In genomic region chr5:143757755-143758443, GRCm38 (mm10) we compare ENCODE assay signal across 8 mouse cellular contexts. TPM values are rescaled to one million over a fixed set of nuclear protein-coding genes. Genes with fewer than 3 reads are reported as not detected.
A peak's percentile ranks its signal among the peaks of the same experiment; 100 is the strongest.
DNase-seq lines count a peak whose midpoint lies in the region; ATAC-seq and TF ChIP-seq lines count a peak whose summit lies in the region.

No protein-coding gene starts in this region.

- 0 out of 2 replicates have a peak, but pooled peaks cover 1% of the 10 kb centered on the region for H3K79me2 ChIP-seq in MEL (ENCODE audit: control insufficient read depth, insufficient read depth, low read length, poor library complexity)

- H3K9me3 ChIP-seq in MEL (replicated peaks; ENCODE audit: insufficient read depth, low read length), result no peaks in the 10 kb centered on the region
- H3K9me3 ChIP-seq in lung, embryonic 16.5 days (ENCODE audit: control insufficient read depth, low read length), result no peaks in the 10 kb centered on the region

- no peaks in the 10 kb centered on the region; a peak in 1 of 4 replicates for H3K36me3 ChIP-seq in MEL (ENCODE audit: control insufficient read depth in 1 of 2, insufficient read depth in 2 of 2, low read length in 2 of 2)
- no peaks in the 10 kb centered on the region for H3K36me3 ChIP-seq in lung, embryonic 16.5 days (ENCODE audit: control insufficient read depth, insufficient read depth, low read length)

- H3K27ac ChIP-seq in MEL (ENCODE audit: control insufficient read depth, low read depth, low read length), result peak overlapping the region; percentile 22
- no peak overlapping the region for H3K27ac ChIP-seq in lung, embryonic 16.5 days (ENCODE audit: low read length)

- H3K4me1 ChIP-seq in MEL (ENCODE audit: control insufficient read depth in 1 of 2, insufficient read depth in 2 of 2, low read length in 2 of 2), result peaks cover 0 to 7% of the 10 kb centered on the region in 2 experiments; a peak in 1 of 4 replicates
- peaks cover 5% of the 10 kb centered on the region for H3K4me1 ChIP-seq in lung, embryonic 16.5 days (replicated peaks; ENCODE audit: control insufficient read depth, insufficient read depth, low read length)

- peak; percentile 91 to 92 for ATAC-seq in hematopoietic stem cell, adult 5-6 weeks (replicated peaks in 1 of 2; ENCODE audit: insufficient read depth in 1 of 2, low FRiP score in 2 of 2, low TSS enrichment in 1 of 2, low read depth in 1 of 2, poor library complexity in 2 of 2, severe bottlenecking in 2 of 2)
- peak; percentile 99 for ATAC-seq in lung, embryonic 16.5 days (ENCODE audit: low read depth)

- H3K27me3 ChIP-seq in MEL (ENCODE audit: control insufficient read depth in 1 of 2, insufficient read depth in 2 of 2, low read length in 2 of 2), result no peaks in the 10 kb centered on the region
- no peaks in the 10 kb centered on the region for H3K27me3 ChIP-seq in lung, embryonic 16.5 days (ENCODE audit: control insufficient read depth, insufficient read depth, low read depth, low read length)

- peak overlapping the region; percentile 58 for H3K4me2 ChIP-seq in lung, embryonic 16.5 days (ENCODE audit: low read depth, low read length)

- 19% methylated on average over 28 of the region's 28 CpGs for WGBS in lung, embryonic 16.5 days

- no peak for TF ChIP-seq CTCF in MEL (IDR thresholded peaks at IDR 0.05 in 2 of 3, conservative IDR thresholded peaks at IDR 0.05 in 1 of 3; ENCODE audit: control insufficient read depth in 1 of 3, insufficient read depth in 1 of 3, low read depth in 2 of 3, low read length in 3 of 3, poor library complexity in 1 of 3, severe bottlenecking in 1 of 3)

- TF ChIP-seq EP300 in MEL (IDR thresholded peaks at IDR 0.05; ENCODE audit: low read depth in 1 of 2, low read length in 2 of 2), result no peak

- peak overlapping the region; percentile 67 for H3K9ac ChIP-seq in MEL (ENCODE audit: control insufficient read depth, low read depth, low read length, poor library complexity, severe bottlenecking)
- peak overlapping the region; percentile 48 for H3K9ac ChIP-seq in lung, embryonic 16.5 days (ENCODE audit: low read length)

- TF ChIP-seq POLR2A in MEL (IDR thresholded peaks at IDR 0.05; ENCODE audit: control insufficient read depth in 1 of 2, insufficient read depth in 1 of 2, low read depth in 1 of 2, low read length in 2 of 2, poor library complexity in 1 of 2), result peak; percentile 40 to 70; a peak in 2 of 4 replicates

- no peak for TF ChIP-seq RAD21 in MEL (IDR thresholded peaks at IDR 0.05; ENCODE audit: low read depth, low read length)

- peak overlapping the region; percentile 62 to 80 for H3K4me3 ChIP-seq in MEL (ENCODE audit: control insufficient read depth in 1 of 2, insufficient read depth in 1 of 2, low read depth in 2 of 2, low read length in 2 of 2)
- H3K4me3 ChIP-seq in lung, embryonic 16.5 days (ENCODE audit: low read length), result peak overlapping the region; percentile 48

- DNase-seq in MEL (ENCODE audit: low read depth, low spot score), result peak; percentile 88
- peak; percentile 88 for DNase-seq in cerebellum, adult 8-10 months
- DNase-seq in forelimb bud, embryonic 11.5 days (ENCODE audit: low read depth, low spot score), result peak; percentile 78
- peak; percentile 80 for DNase-seq in layer of hippocampus, adult 9-10 months (ENCODE audit: low spot score)
- peak; percentile 63 for DNase-seq in ovary, postnatal 10 days (ENCODE audit: low spot score)
- peak; percentile 74 to 77 for DNase-seq in thymus, postnatal 10 days (ENCODE audit: low spot score in 2 of 2)

TF ChIP-seq in MEL, 35 proteins besides CTCF, POLR2A, EP300 and RAD21:
- TF ChIP-seq MAZ (IDR thresholded peaks at IDR 0.05; ENCODE audit: low read depth, low read length) (no peak), TAL1 (IDR thresholded peaks at IDR 0.05; ENCODE audit: low read length) (no peak), E2F4 (IDR thresholded peaks at IDR 0.05; ENCODE audit: borderline replicate concordance, low read depth, low read length) (no peak), TCF12 (IDR thresholded peaks at IDR 0.05; ENCODE audit: low read depth, low read length) (no peak), ZC3H11A (IDR thresholded peaks at IDR 0.05; ENCODE audit: low read depth, low read length) (no peak), MAX (IDR thresholded peaks at IDR 0.05; ENCODE audit: low read length) (no peak), UBTF (IDR thresholded peaks at IDR 0.05; ENCODE audit: borderline replicate concordance, insufficient read depth, low read depth, low read length) (no peak), USF1 (IDR thresholded peaks at IDR 0.05; ENCODE audit: low read depth, low read length) (no peak), USF2 (IDR thresholded peaks at IDR 0.05; ENCODE audit: borderline replicate concordance in 1 of 2, insufficient read depth in 1 of 2, low read depth in 1 of 2, low read length in 2 of 2) (no peak), CHD2 (IDR thresholded peaks at IDR 0.05; ENCODE audit: low read length) (no peak), JUND (IDR thresholded peaks at IDR 0.05; ENCODE audit: low read depth, low read length) (no peak), RCOR1 (IDR thresholded peaks at IDR 0.05; ENCODE audit: low read depth, low read length) (no peak), KAT2A (conservative IDR thresholded peaks at IDR 0.05; ENCODE audit: low read depth, low read length) (no peak; the same call in 1 of the 2 replicates), TBP (IDR thresholded peaks at IDR 0.05; ENCODE audit: low read depth, low read length) (no peak), HCFC1 (IDR thresholded peaks at IDR 0.05; ENCODE audit: low read depth, low read length) (peak; percentile 83), NELFE (IDR thresholded peaks at IDR 0.05; ENCODE audit: low read depth, low read length) (no peak; the same call in 1 of the 2 replicates), MYC (IDR thresholded peaks at IDR 0.05; ENCODE audit: low read depth, low read length) (peak; percentile 38; the same call in 1 of the 2 replicates), MYB (IDR thresholded peaks at IDR 0.05; ENCODE audit: low read depth, low read length) (peak; percentile 64), ELF1 (IDR thresholded peaks at IDR 0.05; ENCODE audit: low read depth, low read length) (peak; percentile 78), ZMIZ1 (IDR thresholded peaks at IDR 0.05; ENCODE audit: low read depth, low read length) (no peak), GATA1 (IDR thresholded peaks at IDR 0.05; ENCODE audit: low read depth, low read length) (peak; percentile 63), SMC3 (IDR thresholded peaks at IDR 0.05; ENCODE audit: low read depth, low read length) (no peak), NRF1 (IDR thresholded peaks at IDR 0.05; ENCODE audit: insufficient read depth, low read depth, low read length, poor library complexity, severe bottlenecking) (peak; percentile 61), MAFK (IDR thresholded peaks at IDR 0.05; ENCODE audit: borderline replicate concordance, low read depth, low read length) (no peak), ETS1 (IDR thresholded peaks at IDR 0.05; ENCODE audit: low read depth, low read length) (0 out of 2 replicates have a peak, but pooled peaks have one; percentile 13), MEF2A (IDR thresholded peaks at IDR 0.05; ENCODE audit: extremely low read depth, insufficient replicate concordance, low read depth, low read length, poor library complexity, severe bottlenecking) (no peak), SIN3A (IDR thresholded peaks at IDR 0.05; ENCODE audit: low read length) (0 out of 2 replicates have a peak, but pooled peaks have one; percentile 38), BHLHE40 (IDR thresholded peaks at IDR 0.05; ENCODE audit: borderline replicate concordance, low read depth, low read length) (no peak), POLR2AphosphoS2 (IDR thresholded peaks at IDR 0.05; ENCODE audit: low read length) (no peak), CHD1 (IDR thresholded peaks at IDR 0.05; ENCODE audit: low read depth, low read length) (no peak), ZKSCAN1 (IDR thresholded peaks at IDR 0.05; ENCODE audit: low read depth, low read length) (no peak), POLR2AphosphoS5 (IDR thresholded peaks at IDR 0.05; ENCODE audit: borderline replicate concordance, low read depth, low read length) (no peak), MXI1 (IDR thresholded peaks at IDR 0.05; ENCODE audit: low read depth, low read length) (peak; percentile 48; the same call in 1 of the 2 replicates), ZNF384 (IDR thresholded peaks at IDR 0.05; ENCODE audit: low read depth, low read length) (no peak), GABPA (IDR thresholded peaks at IDR 0.05; ENCODE audit: low read depth, low read length) (no peak)
TF ChIP-seq in MEL: peak in this region for 9.

RNA-seq across cellular contexts. Expression of gene Usp42, which starts 25.8 kb away (rescaled TPM):
- 7.8 and 8.1 TPM in 2 replicates for total RNA-seq in MEL (2012; rRNA removed)
- 10 to 100 TPM in 1 of 2 experiments, not detected in 1; 18.6 TPM for polyA plus RNA-seq in MEL (2012; ENCODE audit: insufficient read depth in 1 of 2, insufficient read length in 2 of 2, low read depth in 1 of 2, low replicate concordance in 2 of 2, missing spikeins in 1 of 2)
- 13.1 and 28.9 TPM in 2 replicates for total RNA-seq in hematopoietic stem cell, adult 5-6 weeks (2017)
- 14.5 and 14.7 TPM in 2 replicates for polyA plus RNA-seq in lung, embryonic 16.5 days (2015; fragmentation: Nextera tagmentation; extraction: Ambion mirVana)

RNA-seq across cellular contexts. Expression of gene Eif2ak1, which starts 59.7 kb away (rescaled TPM):
- 13.9 and 14.8 TPM in 2 replicates for total RNA-seq in MEL (2012; rRNA removed)
- polyA plus RNA-seq in MEL (2012; ENCODE audit: insufficient read depth in 1 of 2, insufficient read length in 2 of 2, low read depth in 1 of 2, low replicate concordance in 2 of 2, missing spikeins in 1 of 2), result 10 to 100 TPM; 26.7 to 33.5 TPM
- 30.9 and 34.7 TPM in 2 replicates for total RNA-seq in hematopoietic stem cell, adult 5-6 weeks (2017)
- polyA plus RNA-seq in lung, embryonic 16.5 days (2015; fragmentation: Nextera tagmentation; extraction: Ambion mirVana), result 35.5 and 36.7 TPM in 2 replicates
